Mouse (Mus musculus) kidney, adult 11 months (tissue): ENCODE results near the gene Faap24.
A peak's percentile ranks its signal among the peaks of the same experiment; 100 is the strongest.

Source experiments
- DNase-seq: peaks from one replicate; pipeline ENCODE4 v3.0.0; 2022

Faap24 gene

DNA sequence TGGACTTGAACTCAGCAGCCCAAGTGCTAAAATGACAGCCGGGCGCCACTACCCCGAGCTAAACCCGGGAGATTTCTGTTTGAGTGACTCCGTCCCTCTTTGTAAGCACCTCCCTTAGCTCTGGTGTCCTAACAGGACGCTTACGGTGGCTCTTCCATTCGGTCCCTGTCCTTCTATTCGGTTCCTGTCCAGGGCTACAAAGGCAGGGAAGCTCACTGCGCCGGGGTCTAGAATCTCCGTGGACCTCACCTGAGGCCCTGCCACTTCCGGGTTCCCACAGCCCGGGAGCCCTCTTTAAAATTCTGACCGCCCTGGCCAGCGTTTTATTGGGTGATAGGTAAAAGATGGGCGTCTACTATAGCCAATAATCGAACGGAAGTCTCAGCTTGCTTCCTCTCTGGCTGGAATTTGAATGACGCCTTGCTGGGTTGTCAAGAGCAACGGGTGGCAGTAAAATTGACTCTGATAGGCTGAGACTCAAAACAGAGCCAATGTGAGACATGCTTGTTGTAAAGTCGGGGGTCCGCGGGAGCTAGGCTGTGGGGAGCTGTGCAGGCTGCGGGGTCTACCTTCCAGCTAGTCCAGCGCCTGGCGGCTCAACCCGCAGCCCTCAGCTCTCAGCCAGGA lies at the start of gene Faap24, which contains the start of gene Cep89:
TSS of gene Faap24 (minus strand) at position 295 of the 627 bp plus-strand sequence.
TSS of gene Cep89 (plus strand) at position 494 of the 627 bp plus-strand sequence.
- DNase-seq, result peak; percentile 97

DNA sequence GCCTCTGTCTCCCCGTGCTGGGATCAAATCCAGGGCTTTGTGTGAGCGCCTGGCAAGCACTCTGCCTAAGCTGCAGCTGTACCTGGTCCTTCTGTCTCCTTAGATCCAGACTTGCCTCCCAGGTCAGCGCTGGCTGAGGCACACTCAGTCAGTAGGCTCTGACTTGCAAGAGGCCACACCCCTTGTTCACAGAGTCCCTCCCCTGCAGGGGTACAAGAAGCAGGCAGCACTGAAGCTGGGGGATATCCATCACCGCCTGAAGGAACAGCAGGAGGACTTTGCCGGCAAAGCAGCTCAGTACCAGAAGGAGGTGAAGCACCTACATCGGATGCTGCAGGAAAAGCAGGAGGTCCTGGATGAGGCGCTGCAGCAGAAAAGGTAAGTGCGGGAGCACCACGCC lies 38.6 kb upstream of the Faap24 start:
- no peak for DNase-seq

DNA sequence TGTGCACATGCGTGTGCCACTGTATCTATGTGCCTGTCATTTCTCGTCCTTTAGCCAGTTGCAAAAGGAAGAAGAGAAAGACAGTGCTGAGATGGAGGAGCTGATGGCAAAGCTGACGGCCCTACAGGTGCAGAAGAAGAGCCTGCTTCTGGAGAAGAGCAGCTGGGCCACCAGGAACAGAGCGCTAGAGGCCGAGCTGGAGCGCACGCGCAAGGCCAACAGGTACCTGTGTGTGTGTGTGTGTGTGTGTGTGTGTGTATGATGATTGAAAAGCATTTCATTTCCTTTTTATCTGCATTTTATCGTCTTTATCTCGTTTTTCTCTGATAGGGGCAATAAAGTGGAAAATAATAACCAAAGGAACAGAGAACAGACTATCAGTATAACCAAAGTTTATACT lies 31.5 kb upstream of the Faap24 start:
- DNase-seq, result no peak

DNA sequence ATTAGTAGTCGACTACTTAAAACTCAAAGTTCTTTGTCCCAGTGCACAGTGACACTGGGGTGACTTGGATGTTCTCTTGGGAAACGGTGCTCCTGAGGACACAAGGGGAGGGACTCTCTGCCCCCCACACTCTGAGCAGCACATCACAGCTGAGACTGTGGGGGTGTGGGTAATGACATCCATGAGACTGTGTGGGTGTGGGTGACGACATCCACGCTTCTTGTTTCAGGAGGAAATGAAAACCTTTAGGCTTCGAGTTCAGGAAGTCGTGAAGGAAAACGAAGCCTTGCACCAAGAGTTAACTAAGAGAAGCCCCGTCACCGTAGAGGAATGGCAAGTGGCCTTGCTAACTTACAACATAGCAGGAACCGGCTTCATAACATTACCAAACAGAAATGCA lies 26.4 kb upstream of the Faap24 start:
- no peak for DNase-seq

DNA sequence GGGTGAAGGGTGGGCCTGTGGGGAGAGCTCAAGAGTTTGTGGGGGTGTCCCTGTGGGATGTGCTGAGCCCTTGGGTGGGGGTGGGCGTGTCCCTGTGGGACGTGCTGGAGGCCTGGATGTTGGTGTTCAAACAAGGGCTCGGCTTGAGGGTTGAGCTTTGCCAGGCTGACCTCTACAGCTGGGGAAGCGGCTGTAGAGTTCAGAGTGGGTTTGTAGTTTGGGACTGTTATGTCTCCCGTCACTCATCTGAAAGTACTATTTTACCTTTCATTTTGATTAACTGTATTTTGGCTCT lies 20.0 kb upstream of the Faap24 start:
- DNase-seq, result no peak

DNA sequence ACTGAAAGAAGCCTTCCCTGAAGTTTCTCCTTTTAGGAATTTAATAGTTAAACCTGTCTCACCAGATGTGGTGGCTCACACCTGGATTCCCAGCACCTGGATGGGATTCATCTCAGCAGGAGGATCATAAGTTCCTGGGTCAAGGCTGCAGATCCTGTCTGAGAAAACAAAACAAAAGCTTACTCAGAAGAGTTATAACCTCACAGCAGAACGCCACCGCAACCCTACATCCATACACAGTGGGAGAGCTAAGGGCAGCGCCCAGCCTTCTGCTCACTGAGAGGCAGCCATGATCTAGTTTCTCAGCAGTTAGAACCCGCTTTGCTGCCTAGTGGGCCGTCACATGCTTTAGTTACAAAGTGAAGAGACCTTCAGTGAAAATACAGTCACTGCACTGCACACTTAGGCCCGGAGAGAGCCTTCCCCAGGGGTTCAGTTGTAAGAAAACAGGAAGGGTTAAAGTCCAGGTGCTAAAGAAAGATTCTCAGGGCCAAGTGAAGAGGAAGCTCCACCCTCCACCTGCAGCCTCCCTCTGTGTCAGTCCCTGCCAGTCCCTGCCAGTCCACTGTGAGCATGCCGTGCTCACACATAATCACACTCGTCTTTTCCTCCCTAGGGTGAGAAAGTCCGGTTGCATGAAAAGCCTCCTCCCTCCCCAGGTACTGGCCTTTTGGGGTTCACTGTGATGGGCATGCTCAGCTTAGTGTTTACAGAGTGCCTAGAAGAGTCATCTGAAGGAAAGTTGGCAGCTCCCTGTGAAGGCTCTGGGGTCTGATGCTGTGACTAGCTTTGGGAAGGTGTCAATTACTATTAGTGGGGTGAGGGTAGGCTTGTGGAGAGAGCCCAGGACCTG lies 19.4 kb upstream of the Faap24 start:
- peak; percentile 81 for DNase-seq

DNA sequence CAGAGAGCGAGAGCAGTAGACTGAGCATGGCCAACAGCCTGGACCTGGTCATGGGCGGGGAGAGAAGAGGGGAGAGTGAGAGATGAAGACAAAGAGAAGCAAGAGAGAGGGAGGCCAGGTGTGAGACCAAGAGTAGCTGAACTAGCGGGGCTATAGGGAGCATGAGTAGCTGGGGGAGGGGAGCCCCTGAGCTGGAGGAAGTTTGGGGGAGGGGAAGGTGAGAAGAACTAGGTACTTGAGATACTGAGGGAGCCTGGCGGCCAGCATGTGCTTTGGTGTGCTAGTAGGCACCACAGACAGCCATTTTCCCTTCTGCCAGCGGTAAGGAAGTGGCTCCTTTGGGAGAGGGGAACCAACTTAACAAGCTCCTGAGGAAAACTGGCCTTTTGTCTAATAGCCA lies 18.6 kb upstream of the Faap24 start:
- DNase-seq, result no peak

DNA sequence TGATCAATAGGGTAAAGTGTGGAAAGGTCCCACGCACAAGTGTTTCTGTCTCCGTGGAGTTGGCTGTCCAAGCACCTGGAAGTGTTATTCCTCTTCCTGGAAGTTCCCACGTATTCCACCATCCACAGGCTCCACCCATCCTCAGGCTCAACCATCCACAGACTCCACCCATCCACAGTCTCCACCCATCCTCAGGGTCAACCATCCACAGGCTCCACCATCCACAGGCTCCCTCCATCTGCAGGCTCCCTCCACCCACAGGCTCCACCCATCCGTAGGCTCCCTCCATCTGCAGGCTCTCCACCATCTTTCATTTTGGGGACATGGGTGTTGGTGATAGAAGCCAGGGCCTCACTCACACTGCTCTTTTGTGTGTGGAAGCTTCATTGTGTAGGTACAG lies 4.5 kb upstream of the Faap24 start:
- DNase-seq, result no peak

DNA sequence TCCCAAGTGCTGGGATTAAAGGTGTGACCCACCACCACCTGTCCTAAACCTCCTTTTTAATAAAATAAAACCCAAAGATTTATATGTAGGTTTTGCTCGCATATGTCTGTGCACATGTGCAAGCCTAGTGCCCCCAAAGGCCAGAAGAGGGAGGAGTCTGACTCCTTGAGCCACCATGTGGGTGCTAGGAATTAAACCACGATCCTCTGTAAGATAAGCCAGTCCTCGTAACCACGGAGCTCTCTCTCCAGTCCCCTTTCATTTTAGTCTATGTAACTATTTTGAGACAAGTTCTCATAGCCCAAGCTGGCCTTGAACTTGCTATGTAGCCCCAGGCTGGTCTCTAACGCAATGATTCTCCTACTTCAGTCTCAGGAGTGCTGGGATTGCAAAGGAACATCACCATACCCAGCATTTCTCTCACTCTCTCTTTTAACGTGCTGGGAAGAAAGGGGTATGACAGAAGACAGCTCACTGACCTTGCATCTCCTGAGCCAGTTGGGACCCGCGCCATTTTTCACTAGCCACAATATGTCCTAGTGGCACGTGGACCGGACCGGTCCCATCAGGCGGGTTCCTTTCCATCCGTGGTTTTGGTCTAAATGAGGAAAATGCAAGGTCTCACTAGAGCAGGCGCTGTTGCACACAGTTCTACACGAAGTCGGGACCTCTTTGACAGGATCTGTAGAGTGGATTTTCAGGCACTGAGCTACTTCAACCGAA lies 741 bp downstream of the Faap24 start:
- DNase-seq, result no peak

DNA sequence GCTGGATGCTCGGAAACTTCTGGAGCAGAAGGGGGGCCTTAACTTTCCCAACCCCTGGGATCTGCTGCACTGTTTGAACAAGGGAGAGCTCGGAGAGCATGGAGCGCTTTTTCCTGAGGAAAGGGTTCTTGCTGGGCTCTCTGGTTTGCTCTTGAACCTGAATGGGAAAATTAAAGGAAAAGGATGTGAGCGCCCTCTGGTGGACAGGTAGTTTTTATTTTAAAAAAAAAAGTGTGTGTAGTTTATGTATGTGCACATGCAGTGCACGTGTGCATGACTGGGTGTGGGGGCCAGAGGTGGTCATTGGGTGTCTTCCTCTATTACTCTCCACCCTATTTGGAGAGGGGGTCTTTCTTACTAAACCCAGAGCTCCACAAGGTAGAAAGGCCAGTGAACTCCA lies 3.7 kb downstream of the Faap24 start:
- no peak for DNase-seq

DNA sequence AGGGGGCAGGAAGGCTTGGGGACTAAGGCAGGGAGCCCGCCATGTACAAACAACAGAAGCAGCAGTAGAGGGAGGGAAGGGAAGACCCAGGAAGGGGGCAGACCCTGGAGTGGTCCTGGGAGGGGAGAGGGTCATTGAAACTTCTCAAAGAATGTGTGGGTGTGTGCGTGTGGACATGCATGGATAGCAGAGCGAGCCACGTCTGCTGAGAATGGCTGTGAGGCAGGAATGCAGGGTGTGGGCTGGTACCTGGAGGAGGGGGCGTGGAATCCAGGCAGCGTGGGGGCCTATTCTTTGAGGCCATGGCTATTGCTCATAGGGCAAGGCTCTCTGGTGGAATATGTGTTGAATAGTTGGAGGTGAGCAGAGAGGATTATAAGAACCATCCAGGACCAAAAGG lies 7.9 kb downstream of the Faap24 start:
- no peak for DNase-seq

DNA sequence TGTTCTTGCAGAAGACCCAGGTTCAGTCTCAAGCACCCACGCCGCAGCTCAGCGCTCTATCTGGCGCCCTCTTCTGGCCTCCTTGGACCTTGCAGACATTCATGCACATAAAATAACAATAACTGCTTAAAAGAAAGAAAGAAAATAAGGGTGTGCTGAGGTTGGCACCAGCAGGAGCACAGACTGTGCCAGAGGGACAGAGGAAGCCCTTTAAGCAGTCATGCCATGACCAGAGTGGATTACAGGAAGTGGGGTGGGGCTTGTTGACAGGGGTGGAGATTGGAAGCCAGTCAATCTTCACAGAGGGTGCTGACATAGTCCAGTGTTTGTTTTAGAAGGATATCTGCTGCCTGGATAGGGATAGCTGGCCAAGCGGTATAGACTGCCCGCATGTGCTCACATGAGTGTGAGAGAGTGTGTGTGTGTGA lies 10.1 kb downstream of the Faap24 start:
- peak; percentile 65 for DNase-seq

DNA sequence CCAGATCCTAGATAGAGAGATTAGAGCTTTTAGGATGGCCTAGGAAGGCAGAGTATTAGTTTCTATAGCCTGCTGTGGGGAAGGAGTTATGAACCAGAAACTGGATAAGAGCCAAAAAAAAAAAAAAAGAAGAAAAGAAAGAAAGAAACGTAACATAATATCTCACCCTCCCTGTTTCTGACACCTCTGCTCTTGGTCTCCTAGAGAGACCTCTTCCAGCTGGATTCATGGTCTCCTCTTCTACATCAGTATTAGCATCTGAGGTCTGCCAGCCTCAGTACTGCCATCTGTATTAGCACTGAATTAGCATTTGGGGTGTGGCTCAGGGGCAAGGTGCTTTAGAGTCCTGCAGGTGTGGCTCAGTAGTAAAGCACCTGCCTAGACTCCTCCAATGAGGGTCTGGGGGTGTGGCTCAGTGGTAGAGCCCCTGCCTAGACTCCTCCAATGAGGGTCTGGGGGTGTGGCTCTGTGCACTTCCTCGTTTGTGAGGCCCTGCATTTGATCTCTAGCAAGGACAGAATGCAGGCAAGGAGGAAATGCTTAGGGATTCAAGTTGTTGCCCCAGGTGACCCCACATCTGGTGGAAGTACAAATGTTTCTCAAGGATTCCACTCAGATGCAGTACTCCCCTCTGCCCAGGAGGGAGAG lies 13.8 kb downstream of the Faap24 start:
- no peak for DNase-seq

DNA sequence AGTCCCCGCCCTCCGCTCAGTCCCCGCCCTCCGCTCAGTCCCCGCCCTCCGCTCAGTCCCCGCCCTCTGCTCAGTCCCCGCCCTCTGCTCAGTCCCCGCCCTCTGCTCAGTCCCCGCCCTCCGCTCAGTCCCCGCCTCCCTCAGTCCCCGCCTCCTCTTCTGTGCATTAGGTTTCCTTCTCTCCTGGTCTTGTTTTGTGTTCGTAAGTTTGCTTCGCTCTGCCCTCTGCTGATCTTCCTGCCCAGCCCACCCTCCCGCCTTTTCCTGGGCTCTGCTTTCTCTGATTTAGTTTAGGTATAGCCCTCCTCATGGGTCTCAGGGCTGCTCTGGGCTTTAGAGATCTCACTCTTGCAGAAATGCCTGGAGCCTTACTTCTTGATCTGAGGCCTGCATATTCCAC lies 14.8 kb downstream of the Faap24 start:
- no peak for DNase-seq

DNA sequence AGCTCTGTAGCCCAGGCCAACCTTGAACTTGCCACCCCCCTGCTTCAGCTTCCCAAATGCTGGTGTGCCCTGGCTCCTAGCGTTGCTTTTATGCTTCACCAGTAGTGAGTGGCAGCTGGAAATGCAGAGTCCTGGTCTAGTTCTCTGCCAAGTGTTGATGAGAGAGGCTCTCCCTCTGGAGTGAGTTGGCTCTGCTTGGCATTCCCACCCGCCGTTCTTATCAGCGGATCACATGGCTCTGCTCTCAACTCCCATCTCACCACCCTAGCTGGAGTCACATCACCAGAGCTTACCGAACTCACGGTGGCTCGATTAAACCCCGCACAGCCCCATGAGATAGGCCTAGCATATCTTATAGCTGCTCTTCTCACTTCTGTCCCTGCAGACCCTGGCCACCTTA lies 16.3 kb downstream of the Faap24 start:
- DNase-seq, result no peak

DNA sequence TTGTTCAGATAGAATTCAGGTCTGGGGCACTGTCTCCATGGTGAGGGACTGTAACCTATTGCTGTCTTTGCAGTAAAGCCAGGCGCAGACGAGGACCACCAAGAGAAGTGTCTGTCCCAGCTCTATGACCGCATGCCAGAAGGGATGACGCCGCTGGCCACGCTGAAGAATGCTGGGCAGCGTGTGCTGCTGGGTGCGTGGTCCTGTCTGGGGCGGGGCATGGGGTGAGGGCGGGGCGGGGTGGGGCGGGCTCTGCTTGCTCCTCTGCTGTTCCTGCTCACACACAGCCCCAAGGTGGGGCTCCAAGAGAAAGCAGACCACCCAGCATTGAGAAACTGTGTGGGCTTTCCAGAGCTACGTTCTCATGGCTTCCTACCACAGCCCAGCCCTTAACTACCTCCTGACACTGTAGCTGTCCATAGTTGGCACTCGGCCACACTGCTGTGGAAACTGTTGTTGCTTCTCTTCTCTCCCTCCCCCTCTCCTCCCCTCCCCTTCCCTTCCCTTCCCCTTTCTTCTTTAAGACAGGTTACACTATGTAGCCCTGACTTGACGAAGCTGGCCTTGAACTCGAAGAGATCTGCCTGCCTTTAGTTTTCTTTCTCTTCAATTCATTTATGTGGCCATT lies 17.0 kb downstream of the Faap24 start:
- DNase-seq, result no peak

DNA sequence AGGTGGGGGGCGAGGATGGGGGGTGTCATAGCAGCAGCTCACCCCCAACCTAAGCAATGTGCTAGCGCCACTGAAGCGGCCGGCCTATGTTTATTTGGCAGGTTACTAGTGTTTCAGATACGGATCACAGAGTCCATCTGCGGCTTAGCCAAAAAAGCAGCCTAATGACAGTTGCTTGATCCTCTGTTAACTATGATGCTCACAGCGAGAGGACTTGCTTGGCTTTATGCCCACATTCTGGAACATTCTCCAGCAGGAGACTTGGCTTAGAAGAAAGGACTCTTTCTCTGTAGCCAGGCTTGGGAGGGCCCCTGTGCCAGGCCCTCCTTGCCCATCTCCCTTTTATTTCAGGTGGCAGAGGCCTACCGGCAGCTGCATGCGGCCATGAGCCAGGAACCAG lies 20.0 kb downstream of the Faap24 start:
- peak; percentile 59 for DNase-seq

DNA sequence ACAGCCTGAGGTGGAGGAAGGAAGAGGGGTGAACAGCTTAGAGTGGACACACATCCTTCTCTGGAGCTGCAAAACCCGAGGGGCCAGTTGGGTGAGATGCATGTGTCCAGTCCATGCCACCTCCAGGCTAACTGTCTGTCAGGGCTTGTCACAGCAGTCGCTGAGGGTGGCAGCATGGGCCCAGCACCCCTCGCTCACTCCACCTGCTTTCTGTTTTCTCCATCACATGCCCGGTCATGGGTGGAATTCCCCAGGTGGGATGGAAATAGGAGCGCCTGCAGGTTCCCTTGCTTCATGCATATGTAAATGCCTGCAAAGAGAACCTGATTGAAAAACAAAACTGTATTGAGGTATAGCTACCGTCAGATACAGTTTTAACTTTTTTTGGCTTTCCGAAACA lies 22.4 kb downstream of the Faap24 start:
- peak; percentile 65 for DNase-seq

DNA sequence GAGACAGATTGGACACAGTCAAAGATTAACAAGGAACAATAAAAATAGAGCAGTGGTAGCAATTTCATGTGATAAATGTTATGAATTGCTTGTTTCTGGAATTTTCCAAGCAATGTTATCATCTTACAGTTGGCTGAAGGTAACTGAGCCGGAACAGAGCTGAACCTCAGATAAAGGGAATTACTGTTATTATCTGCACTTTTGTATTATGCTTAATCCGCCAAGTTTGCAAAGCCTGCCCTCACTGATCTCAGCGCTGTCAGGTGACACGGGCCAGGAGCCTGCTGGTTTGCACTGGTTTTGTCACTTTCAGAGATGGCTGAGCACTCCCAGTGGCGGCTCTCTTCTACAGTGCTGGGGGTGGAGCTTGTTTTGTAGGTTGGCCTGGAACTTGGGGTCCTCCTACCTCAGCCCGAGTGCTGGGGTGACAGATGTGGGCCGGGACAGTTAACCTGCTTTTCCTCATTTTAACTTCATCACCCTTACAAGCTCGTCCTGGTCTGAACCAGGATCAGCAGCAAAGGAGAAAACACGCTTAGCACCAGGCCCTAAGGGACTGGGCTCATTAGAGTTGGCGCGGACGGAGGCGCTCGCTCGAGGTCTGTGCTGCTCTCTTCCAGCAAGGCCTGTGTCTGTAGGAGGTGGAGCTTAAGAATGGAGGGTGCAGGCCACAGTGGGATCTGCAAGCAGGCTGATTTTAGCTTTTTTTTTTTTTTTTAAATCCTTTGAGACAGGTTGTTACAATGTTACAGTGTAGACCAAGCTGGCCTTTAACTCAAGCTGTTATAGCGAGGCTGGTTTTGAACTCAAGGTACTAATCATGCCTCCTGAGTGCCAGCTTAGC lies 23.3 kb downstream of the Faap24 start:
- DNase-seq, result peak; percentile 77

DNA sequence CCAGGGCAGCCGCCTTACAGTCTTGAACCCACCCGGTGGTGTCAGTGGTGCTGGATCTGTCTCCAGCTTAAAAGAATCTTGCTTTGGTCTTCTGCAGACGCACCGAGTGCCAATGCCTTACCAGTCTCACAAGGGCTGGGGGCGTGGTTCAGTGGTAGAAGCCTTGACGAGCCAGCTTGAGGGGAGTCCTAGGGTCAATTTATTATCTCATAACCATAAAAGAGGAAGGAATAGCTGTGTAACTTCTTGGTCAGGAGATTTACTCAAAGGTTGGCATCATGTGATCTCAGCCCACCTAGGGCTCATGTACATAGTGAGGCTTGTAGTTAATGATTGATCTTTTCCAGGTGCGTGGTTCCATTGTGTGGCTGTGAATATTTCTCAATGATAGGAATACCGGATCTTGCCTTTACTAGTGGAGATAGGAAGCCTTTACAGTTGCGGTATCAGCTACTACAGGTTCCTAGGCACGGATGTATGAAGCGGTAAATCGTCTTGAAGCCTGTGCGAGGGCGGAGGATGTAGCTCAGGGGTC lies 24.1 kb downstream of the Faap24 start:
- DNase-seq, result no peak

DNA sequence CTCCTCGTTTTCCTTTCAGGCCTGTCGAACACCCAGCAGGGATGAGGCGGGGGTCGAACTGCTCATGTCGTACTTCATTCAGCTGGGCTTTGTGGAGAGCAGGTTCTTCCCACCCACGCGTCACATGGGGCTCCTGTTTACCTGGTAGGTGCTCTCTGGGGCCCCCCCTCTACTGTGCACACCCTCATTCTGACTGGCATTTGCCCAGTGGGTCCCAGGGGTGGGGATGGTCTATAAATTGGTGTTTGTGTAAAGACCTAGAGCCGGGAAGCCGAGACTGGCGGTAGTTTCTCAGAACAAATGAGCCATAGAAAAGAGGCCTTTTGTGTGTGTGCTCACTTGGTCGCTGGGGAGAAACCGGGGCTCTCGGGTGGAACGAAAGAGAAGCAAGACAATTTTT lies 25.5 kb downstream of the Faap24 start:
- no peak for DNase-seq
